Mouse (Mus musculus): ENCODE data around the gene Fbxo36. TPM values are rescaled to one million over a fixed set of nuclear protein-coding genes. Genes with fewer than 3 reads are reported as not detected.

Gene Fbxo36
- polyA plus RNA-seq, 1 experiment from 2014 or later = 8.6 TPM

DNA sequence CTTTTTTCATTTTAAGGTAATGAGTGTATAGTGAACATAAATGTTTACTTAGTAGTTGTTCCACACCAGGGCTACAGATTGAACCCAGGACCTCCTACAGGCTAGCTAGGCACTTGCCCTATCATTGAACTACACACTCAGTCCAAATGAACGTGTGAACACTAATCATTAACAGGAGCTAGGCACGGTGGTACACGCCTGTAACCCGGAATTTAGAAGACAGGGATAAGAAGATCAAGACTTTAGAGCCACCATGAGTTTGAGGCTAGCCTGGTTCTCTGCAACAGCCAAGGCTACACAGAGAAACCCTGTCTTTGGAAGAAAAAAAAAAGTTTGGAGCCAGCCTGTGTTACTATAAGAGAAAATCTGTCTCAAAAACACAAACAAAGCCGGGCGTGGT lies 20.0 kb downstream of the Fbxo36 start:
- 89% methylated on average over 6 of the region's 6 CpGs for WGBS
- Histone ChIP-seq H3K4me2 (no peak overlapping the region), H3K9ac (no peak overlapping the region), H3K27ac (ENCODE audit: poor library complexity, severe bottlenecking) (no peak overlapping the region), H3K4me1 (replicated peaks) (peaks cover 10% of the 10 kb centered on the region), H3K9me3 (replicated peaks) (no peaks in the 10 kb centered on the region), H3K36me3 (no peaks in the 10 kb centered on the region), H3K27me3 (replicated peaks) (no peaks in the 10 kb centered on the region), H3K4me3 (no peak overlapping the region)
- ATAC-seq (ENCODE audit: insufficient number of reproducible peaks, low FRiP score) = no peak

DNA sequence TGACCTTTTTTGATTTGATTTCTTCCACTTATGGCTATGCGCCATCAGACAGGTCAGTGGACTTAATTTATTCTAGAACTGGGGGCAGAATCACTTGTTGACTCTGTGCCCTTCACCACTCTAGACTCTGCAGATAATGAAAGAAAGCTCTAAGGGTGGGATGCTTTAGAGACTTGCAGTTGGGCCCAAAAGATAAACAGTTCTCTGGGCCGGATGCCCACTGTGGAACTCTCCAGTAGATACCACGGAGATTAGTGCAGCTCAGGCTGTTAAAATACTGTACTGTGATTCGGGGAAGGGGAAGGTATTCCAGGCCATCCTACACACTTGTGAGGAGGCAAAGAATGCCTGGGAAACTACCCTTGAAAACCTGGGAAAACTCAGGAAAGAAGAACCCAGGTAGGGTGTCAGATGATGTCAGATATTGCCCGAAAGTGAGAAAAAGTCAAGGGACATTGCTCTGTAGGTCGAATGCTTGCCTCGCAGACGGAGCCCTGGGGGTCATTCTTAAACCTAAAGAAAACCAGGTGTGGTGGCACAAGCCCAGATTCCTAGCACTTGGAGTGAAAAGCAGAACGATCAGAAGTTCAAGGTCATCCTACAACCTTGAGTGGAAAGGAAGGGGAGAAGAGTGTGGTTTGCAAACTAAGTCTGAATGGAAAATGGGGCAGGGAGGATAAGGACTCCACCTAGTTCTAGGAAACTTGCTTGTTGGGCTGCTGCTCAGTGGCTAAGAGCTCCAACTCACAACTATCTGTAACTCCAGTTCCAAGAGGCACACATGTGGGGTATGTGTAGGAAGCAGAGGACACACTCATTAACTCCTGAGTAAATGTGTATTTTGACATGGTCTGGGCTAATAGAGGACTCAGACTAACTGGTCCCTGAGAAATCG lies 21.0 kb downstream of the Fbxo36 start:
- H3K4me2 ChIP-seq = no peak overlapping the region
- no peaks in the 10 kb centered on the region for H3K36me3 ChIP-seq
- no peak for ATAC-seq (ENCODE audit: insufficient number of reproducible peaks, low FRiP score)
- H3K4me3 ChIP-seq = no peak overlapping the region
- no peaks in the 10 kb centered on the region for H3K9me3 ChIP-seq (replicated peaks)
- H3K27ac ChIP-seq (ENCODE audit: poor library complexity, severe bottlenecking) = no peak overlapping the region
- 56% methylated on average over 10 of the region's 10 CpGs for WGBS
- peaks cover 10% of the 10 kb centered on the region for H3K4me1 ChIP-seq (replicated peaks)
- no peaks in the 10 kb centered on the region for H3K27me3 ChIP-seq (replicated peaks)
- no peak overlapping the region for H3K9ac ChIP-seq

DNA sequence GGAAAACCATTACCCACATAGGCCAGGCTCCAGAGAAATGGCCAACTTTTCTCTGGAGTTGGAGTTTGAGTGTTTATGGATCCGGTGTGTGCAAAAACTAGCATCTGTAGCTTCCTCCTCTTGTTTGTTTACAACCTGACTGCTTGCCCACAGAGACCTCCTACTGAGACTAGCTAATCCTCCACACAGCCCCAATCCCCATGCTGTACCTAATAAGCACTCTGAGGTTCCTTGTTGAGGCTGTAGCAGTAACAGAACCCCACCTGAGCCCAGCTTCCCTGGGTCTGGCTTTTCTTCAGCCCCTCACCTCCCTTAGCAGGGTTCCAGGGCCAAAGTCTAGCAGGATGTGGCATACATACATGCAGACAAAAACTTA lies 21.6 kb downstream of the Fbxo36 start:
- H3K4me2 ChIP-seq = no peak overlapping the region
- no peak overlapping the region for H3K9ac ChIP-seq
- H3K27me3 ChIP-seq (replicated peaks) = no peaks in the 10 kb centered on the region
- no peak overlapping the region for H3K27ac ChIP-seq (ENCODE audit: poor library complexity, severe bottlenecking)
- no peak overlapping the region for H3K4me3 ChIP-seq
- H3K9me3 ChIP-seq (replicated peaks) = no peaks in the 10 kb centered on the region
- WGBS = 79% methylated on average over 1 of the region's 1 CpGs
- no peaks in the 10 kb centered on the region for H3K36me3 ChIP-seq
- peaks cover 10% of the 10 kb centered on the region for H3K4me1 ChIP-seq (replicated peaks)
- ATAC-seq (ENCODE audit: insufficient number of reproducible peaks, low FRiP score) = no peak

DNA sequence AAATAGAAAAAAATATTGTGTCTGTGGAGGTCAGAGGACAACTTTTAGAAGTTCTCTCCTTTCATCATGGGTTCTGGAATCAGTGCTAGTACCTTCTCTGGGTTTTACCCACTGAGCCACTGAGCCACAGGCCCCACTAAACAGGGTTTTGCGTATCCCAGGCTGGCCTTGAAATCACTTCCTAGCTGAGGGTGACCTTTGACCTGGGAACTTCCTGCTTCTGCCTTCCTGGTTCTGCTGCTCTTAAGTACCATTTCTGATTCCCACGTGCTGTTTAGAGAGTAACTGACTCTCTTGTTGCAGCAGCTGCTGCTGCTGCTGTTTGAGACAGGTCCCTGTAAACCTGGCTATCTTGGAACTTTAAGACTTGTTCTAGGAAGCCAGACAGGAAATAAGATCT lies 25.0 kb downstream of the Fbxo36 start:
- WGBS = 50% methylated on average over 2 of the region's 2 CpGs
- no peak overlapping the region for H3K4me2 ChIP-seq

DNA sequence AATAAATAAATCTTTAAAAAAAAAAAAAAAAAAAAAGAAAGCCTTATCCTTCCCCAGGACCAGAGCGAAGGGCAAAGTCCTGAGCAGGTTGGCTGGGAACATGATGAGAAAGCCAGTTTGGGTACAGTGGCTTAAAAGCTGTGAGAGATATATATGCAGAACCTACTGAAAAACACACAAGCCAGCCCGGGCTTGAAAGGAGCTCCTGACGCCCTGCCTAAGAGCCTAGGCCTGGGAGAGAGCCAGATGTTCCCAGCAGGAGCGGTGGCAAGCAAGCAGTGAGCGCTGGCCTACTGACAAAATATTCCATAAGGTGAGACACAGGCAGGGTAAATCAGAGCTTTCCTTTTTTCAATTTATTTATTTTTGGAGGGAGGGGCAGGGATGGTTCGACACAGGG lies 26.6 kb downstream of the Fbxo36 start:
- no peak overlapping the region for H3K4me2 ChIP-seq
- H3K9ac ChIP-seq = no peak overlapping the region
- H3K4me1 ChIP-seq (replicated peaks) = peaks cover 6% of the 10 kb centered on the region; the same call in 1 of the 2 replicates
- ATAC-seq (ENCODE audit: insufficient number of reproducible peaks, low FRiP score) = no peak
- no peaks in the 10 kb centered on the region for H3K36me3 ChIP-seq
- H3K4me3 ChIP-seq = no peak overlapping the region
- no peaks in the 10 kb centered on the region for H3K27me3 ChIP-seq (replicated peaks)
- no peaks in the 10 kb centered on the region for H3K9me3 ChIP-seq (replicated peaks)
- WGBS = 84% methylated on average over 6 of the region's 6 CpGs
- no peak overlapping the region for H3K27ac ChIP-seq (ENCODE audit: poor library complexity, severe bottlenecking)

More for the DNA sequence above, 25.0 kb downstream of the Fbxo36 start:
- Histone ChIP-seq H3K4me1 (replicated peaks) (peaks cover 15% of the 10 kb centered on the region), H3K4me3 (no peak overlapping the region), H3K27me3 (replicated peaks) (no peaks in the 10 kb centered on the region), H3K27ac (ENCODE audit: poor library complexity, severe bottlenecking) (no peak overlapping the region), H3K9me3 (replicated peaks) (no peaks in the 10 kb centered on the region), H3K36me3 (no peaks in the 10 kb centered on the region), H3K9ac (no peak overlapping the region)
- no peak for ATAC-seq (ENCODE audit: insufficient number of reproducible peaks, low FRiP score)

DNA sequence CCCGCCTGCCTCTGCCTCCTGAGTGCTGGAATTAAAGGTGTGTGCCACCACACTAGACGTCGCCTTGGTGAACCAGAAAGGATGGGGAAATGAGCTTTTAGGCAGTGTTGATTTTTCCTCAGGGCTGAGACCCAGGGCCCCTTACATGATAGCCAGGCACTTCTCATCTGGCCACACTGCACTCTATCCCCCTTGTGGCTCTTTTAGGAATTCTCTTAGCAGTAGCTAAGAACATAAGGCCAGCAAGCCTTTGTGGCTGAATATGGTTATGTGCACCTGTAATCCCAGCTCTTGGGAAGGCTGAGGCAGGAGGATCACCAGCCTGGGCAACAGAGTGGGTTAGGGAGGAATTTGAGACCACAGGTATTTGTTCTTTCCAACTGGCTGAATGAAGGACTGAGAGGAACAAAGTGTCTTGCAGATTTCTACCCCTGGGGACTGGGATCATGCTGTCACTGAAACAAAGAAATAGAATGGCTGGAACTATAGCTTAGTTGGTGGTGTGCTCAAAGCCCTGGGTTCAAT lies 27.1 kb downstream of the Fbxo36 start:
- no peaks in the 10 kb centered on the region for H3K9me3 ChIP-seq (replicated peaks)
- no peak overlapping the region for H3K9ac ChIP-seq
- H3K4me3 ChIP-seq = no peak overlapping the region
- H3K4me2 ChIP-seq = no peak overlapping the region
- H3K36me3 ChIP-seq = no peaks in the 10 kb centered on the region
- ATAC-seq (ENCODE audit: insufficient number of reproducible peaks, low FRiP score) = no peak
- no peaks in the 10 kb centered on the region for H3K27me3 ChIP-seq (replicated peaks)
- 94% methylated on average over 3 of the region's 3 CpGs for WGBS
- H3K4me1 ChIP-seq (replicated peaks) = peaks cover 6% of the 10 kb centered on the region; the same call in 1 of the 2 replicates
- no peak overlapping the region for H3K27ac ChIP-seq (ENCODE audit: poor library complexity, severe bottlenecking)

DNA sequence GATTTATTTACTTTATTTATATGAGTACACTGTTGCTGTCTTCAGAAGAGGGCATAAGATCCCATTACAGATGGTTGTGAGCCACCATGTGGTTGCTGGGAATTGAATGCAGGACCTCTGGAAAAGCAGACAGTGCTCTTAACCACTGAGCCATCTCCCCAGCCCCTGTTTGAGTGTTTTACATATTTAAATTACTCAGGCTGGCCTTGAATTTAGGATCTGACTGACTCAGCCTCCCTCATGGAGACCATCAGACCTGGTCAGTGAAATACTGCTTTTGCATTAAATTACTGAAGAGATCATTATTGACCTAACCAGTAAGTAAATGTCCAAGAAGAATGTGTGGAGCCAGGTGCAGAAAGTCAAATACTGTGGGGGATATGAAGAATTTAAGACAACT lies 28.7 kb downstream of the Fbxo36 start:
- Histone ChIP-seq H3K4me1 (replicated peaks) (peaks cover 6% of the 10 kb centered on the region; the same call in 1 of the 2 replicates), H3K4me3 (no peak overlapping the region), H3K9me3 (replicated peaks) (no peaks in the 10 kb centered on the region), H3K27ac (ENCODE audit: poor library complexity, severe bottlenecking) (no peak overlapping the region), H3K27me3 (replicated peaks) (no peaks in the 10 kb centered on the region), H3K36me3 (no peaks in the 10 kb centered on the region), H3K4me2 (no peak overlapping the region), H3K9ac (no peak overlapping the region)
- ATAC-seq (ENCODE audit: insufficient number of reproducible peaks, low FRiP score) = no peak

DNA sequence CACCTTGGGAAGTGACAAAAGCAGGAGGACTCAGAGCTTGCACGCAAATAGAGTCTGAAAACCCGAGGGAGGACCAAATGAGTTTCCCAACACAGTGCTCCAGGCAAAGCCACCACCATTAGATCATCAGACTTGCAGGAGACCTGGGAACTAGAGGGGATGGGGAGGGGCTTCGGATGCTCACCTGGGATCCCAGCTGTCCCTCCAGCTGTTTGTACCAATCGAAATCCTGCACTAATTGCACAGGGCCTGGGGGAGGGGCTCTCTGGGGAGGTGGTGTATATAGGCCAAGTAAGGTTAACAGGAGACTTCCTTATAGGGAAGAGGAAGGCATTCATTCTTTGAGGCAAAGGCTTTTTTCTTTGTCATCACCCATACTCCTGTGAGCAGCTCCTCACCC lies 29.2 kb downstream of the Fbxo36 start:
- no peak for ATAC-seq (ENCODE audit: insufficient number of reproducible peaks, low FRiP score)
- Histone ChIP-seq H3K4me1 (replicated peaks) (peaks cover 6% of the 10 kb centered on the region; the same call in 1 of the 2 replicates), H3K4me2 (no peak overlapping the region), H3K36me3 (no peaks in the 10 kb centered on the region), H3K27me3 (replicated peaks) (no peaks in the 10 kb centered on the region), H3K9me3 (replicated peaks) (no peaks in the 10 kb centered on the region), H3K4me3 (no peak overlapping the region), H3K9ac (no peak overlapping the region), H3K27ac (ENCODE audit: poor library complexity, severe bottlenecking) (no peak overlapping the region)
- WGBS = 73% methylated on average over 4 of the region's 4 CpGs

DNA sequence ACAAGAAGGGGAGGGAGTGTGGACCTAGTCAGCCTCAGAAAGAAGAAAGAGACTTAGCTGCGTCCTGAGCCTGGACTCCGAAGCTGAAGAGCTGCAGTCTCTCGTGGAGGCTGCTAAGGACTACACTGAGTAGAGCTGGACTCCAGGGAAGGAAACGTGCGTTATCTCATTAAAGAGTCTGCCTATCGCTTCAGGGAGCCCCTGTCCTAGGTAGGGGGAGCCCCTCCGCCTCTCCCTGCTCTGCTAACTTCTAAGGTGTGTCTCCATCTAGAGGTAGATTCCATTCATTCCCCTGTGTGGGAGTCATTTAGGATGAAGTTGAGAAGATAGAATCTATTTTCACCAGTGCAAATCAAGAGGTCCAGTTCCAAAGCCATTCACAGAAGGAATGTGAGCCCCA lies 29.9 kb downstream of the Fbxo36 start:
- peaks cover 6% of the 10 kb centered on the region; the same call in 1 of the 2 replicates for H3K4me1 ChIP-seq (replicated peaks)
- H3K27ac ChIP-seq (ENCODE audit: poor library complexity, severe bottlenecking) = no peak overlapping the region
- 27% methylated on average over 7 of the region's 7 CpGs for WGBS
- no peaks in the 10 kb centered on the region for H3K9me3 ChIP-seq (replicated peaks)
- no peaks in the 10 kb centered on the region for H3K36me3 ChIP-seq
- H3K9ac ChIP-seq = no peak overlapping the region
- H3K4me3 ChIP-seq = no peak overlapping the region
- no peak for ATAC-seq (ENCODE audit: insufficient number of reproducible peaks, low FRiP score)
- no peaks in the 10 kb centered on the region for H3K27me3 ChIP-seq (replicated peaks)
- peak overlapping the region; percentile 14; the same call in 1 of the 2 replicates for H3K4me2 ChIP-seq

DNA sequence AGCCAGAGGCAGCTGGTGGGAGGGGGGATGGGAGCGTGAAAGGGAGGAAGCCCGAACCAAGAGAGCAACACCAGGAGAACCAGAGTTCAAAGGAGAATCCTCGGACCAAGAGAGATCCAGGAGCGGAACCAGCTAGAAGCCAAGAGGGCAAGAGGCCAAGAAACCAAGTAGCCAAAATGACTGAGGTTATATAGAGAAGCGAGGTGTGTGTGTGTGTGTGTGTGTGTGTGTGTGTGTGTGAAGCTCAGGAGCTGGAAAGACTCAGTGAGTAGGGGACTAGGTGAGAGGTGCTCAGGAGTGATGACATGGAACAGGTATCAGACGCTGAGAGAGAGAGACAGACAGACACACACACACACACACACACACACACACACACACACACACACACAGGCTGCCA lies 31.5 kb downstream of the Fbxo36 start:
- Histone ChIP-seq H3K27me3 (replicated peaks) (no peaks in the 10 kb centered on the region), H3K9me3 (replicated peaks) (no peaks in the 10 kb centered on the region), H3K36me3 (no peaks in the 10 kb centered on the region), H3K27ac (ENCODE audit: poor library complexity, severe bottlenecking) (no peak overlapping the region), H3K4me2 (no peak overlapping the region), H3K9ac (no peak overlapping the region), H3K4me1 (replicated peaks) (peaks cover 6% of the 10 kb centered on the region; the same call in 1 of the 2 replicates), H3K4me3 (no peak overlapping the region)
- WGBS = 44% methylated on average over 6 of the region's 6 CpGs
- ATAC-seq (ENCODE audit: insufficient number of reproducible peaks, low FRiP score) = no peak

DNA sequence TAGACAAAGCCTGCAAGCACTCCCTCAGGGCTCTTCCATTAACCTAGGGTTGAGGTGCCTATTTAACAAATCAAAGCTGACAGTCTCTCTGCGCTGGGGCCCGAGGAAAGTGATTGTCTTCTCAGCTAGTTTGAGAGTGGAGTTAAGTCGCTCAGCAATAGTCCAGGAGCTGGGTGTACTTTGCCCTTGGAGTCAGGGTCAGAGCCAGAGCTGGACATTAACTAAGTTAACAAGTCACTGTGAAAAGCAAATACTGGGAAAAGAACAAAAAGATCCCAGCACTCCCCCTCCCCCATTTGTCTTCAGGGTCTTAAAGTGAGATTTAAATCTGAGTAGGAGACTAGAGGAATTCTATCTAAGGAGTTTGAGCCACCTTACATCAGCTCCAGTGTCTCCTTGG lies 32.5 kb downstream of the Fbxo36 start:
- H3K9ac ChIP-seq = no peak overlapping the region
- no peaks in the 10 kb centered on the region for H3K36me3 ChIP-seq
- no peaks in the 10 kb centered on the region for H3K9me3 ChIP-seq (replicated peaks)
- no peak overlapping the region for H3K4me2 ChIP-seq
- no peaks in the 10 kb centered on the region for H3K27me3 ChIP-seq (replicated peaks)
- no peak overlapping the region for H3K4me3 ChIP-seq
- peaks cover 6% of the 10 kb centered on the region; the same call in 1 of the 2 replicates for H3K4me1 ChIP-seq (replicated peaks)
- no peak overlapping the region for H3K27ac ChIP-seq (ENCODE audit: poor library complexity, severe bottlenecking)
- 40% methylated on average over 3 of the region's 3 CpGs for WGBS
- ATAC-seq (ENCODE audit: insufficient number of reproducible peaks, low FRiP score) = no peak
